Mouse (Mus musculus) regulatory T cell (primary cell): ENCODE measurements around the gene Zmym4.

ENCODE experiments used
- in situ Hi-C: fragments of 300-600 bp; cut with MboI, MseI; formaldehyde crosslinking; loops from one replicate; pipeline ENCODE4 v1.15.1; 2025; ENCODE audit warnings: high pct_unique_total_duplicates

Gene Zmym4

GRCm38 (mm10) chr4:126943421-126943820 lies 24.5 kb downstream of the Zmym4 start:
- in situ Hi-C loops, result no loop called here

- in situ Hi-C loops, result no loop called here
Observed at GRCm38 (mm10) chr4:126942846-126943245, 25.1 kb downstream of the Zmym4 start.

- in situ Hi-C loops, result no loop called here
Observed at GRCm38 (mm10) chr4:126927701-126928100, 40.2 kb downstream of the Zmym4 start.

- in situ Hi-C loops, result loop anchor here (10.0 kb wide), 1 partner anchor 775 kb away; no protein-coding TSS in a partner anchor
Observed at GRCm38 (mm10) chr4:126889879-126890278, 78.1 kb downstream of the Zmym4 start.

- in situ Hi-C loops, result loop anchor here (10.0 kb wide), 1 partner anchor 771 kb away; no protein-coding TSS in a partner anchor
Observed at GRCm38 (mm10) chr4:126885953-126886352, 82.0 kb downstream of the Zmym4 start.

GRCm38 (mm10) chr4:126883602-126884001 lies 84.3 kb downstream of the Zmym4 start:
- in situ Hi-C loops, result loop anchor here (10.0 kb wide), 1 partner anchor 769 kb away; no protein-coding TSS in a partner anchor

- in situ Hi-C loops, result loop anchor here (10.0 kb wide), 1 partner anchor 765 kb away; no protein-coding TSS in a partner anchor
Observed at GRCm38 (mm10) chr4:126879560-126880275, 88.2 kb downstream of the Zmym4 start.

- in situ Hi-C loops, result no loop called here
Observed at GRCm38 (mm10) chr4:126872717-126873116, 95.2 kb downstream of the Zmym4 start.

- in situ Hi-C loops, result no loop called here
Observed at GRCm38 (mm10) chr4:126868699-126869098, 99.2 kb downstream of the Zmym4 start.

GRCm38 (mm10) chr4:126861514-126862266 lies 106.2 kb downstream of the Zmym4 start:
- in situ Hi-C loops, result no loop called here

- in situ Hi-C loops, result no loop called here
Observed at GRCm38 (mm10) chr4:126860268-126860986, 107.5 kb downstream of the Zmym4 start.

- in situ Hi-C loops, result no loop called here
Observed at GRCm38 (mm10) chr4:126852971-126853370, 115.0 kb downstream of the Zmym4 start.

GRCm38 (mm10) chr4:126850778-126851080 lies 117.2 kb downstream of the Zmym4 start:
- in situ Hi-C loops, result no loop called here

GRCm38 (mm10) chr4:126850019-126850777 lies 117.7 kb downstream of the Zmym4 start:
- in situ Hi-C loops, result no loop called here

- in situ Hi-C loops, result no loop called here
Observed at GRCm38 (mm10) chr4:126846971-126847370, 121.0 kb downstream of the Zmym4 start.

- in situ Hi-C loops, result no loop called here
Observed at GRCm38 (mm10) chr4:126845664-126846063, 122.3 kb downstream of the Zmym4 start.

GRCm38 (mm10) chr4:126842911-126843310 lies 125.0 kb downstream of the Zmym4 start:
- in situ Hi-C loops, result no loop called here

- in situ Hi-C loops, result no loop called here
Observed at GRCm38 (mm10) chr4:126840996-126841560, 126.9 kb downstream of the Zmym4 start.

GRCm38 (mm10) chr4:126839873-126840272 lies 128.1 kb downstream of the Zmym4 start:
- in situ Hi-C loops, result no loop called here

GRCm38 (mm10) chr4:126838799-126839198 lies 129.1 kb downstream of the Zmym4 start:
- in situ Hi-C loops, result no loop called here

GRCm38 (mm10) chr4:126831122-126831521 lies 136.8 kb downstream of the Zmym4 start:
- in situ Hi-C loops, result no loop called here
